Mouse (Mus musculus): Measurements from ENCODE around the gene Sac3d1.
"Not testable (repeated sequence)": the region's sequence is repeated elsewhere in the genome, so short reads cannot be mapped to it uniquely, and the experiment has no call there.

The Sac3d1 gene

GRCm38 (mm10) chr19:6140678-6141393, 22.4 kb upstream of the Sac3d1 start, which contains the start of gene Batf2:
TSS of gene Batf2 (plus strand) at chr19:6140983.
- no peak for TF ChIP-seq CTCF (conservative IDR thresholded peaks at IDR 0.05; ENCODE audit: low read length)
- TF ChIP-seq NANOG (IDR thresholded peaks at IDR 0.05; ENCODE audit: borderline replicate concordance, low read length), result no peak
- no peak for TF ChIP-seq POU5F1 (IDR thresholded peaks at IDR 0.05; ENCODE audit: borderline replicate concordance, low read length)
- Histone ChIP-seq H3K27me3 (ENCODE audit: insufficient read depth, low read length) (no peaks in the 10 kb centered on the region), H3K36me3 (ENCODE audit: insufficient read depth, low read length) (peaks cover 36% of the 10 kb centered on the region), H3K4me3 (replicated peaks; ENCODE audit: low read length) (peak within 1 kb of the TSS; percentile 87), H3K9me3 (ENCODE audit: low read length) (no peaks in the 10 kb centered on the region), H3K4me1 (replicated peaks; ENCODE audit: low read depth, low read length) (peaks cover 36% of the 10 kb centered on the region)

GRCm38 (mm10) chr19:6140374-6140677, 21.9 kb upstream of the Sac3d1 start:
- Histone ChIP-seq H3K9me3 (ENCODE audit: low read length) (no peaks in the 10 kb centered on the region), H3K4me1 (replicated peaks; ENCODE audit: low read depth, low read length) (peaks cover 36% of the 10 kb centered on the region), H3K27me3 (ENCODE audit: insufficient read depth, low read length) (no peaks in the 10 kb centered on the region), H3K4me3 (replicated peaks; ENCODE audit: low read length) (peak overlapping the region; percentile 87), H3K36me3 (ENCODE audit: insufficient read depth, low read length) (peaks cover 41% of the 10 kb centered on the region)
- no peak for TF ChIP-seq CTCF (conservative IDR thresholded peaks at IDR 0.05; ENCODE audit: low read length)
- TF ChIP-seq NANOG (IDR thresholded peaks at IDR 0.05; ENCODE audit: borderline replicate concordance, low read length), result no peak
- TF ChIP-seq POU5F1 (IDR thresholded peaks at IDR 0.05; ENCODE audit: borderline replicate concordance, low read length), result no peak

GRCm38 (mm10) chr19:6139701-6140100, 21.3 kb upstream of the Sac3d1 start:
- Histone ChIP-seq H3K4me3 (replicated peaks; ENCODE audit: low read length) (peak overlapping the region; percentile 87), H3K36me3 (ENCODE audit: insufficient read depth, low read length) (peaks cover 47% of the 10 kb centered on the region), H3K27me3 (ENCODE audit: insufficient read depth, low read length) (no peaks in the 10 kb centered on the region), H3K9me3 (ENCODE audit: low read length) (no peaks in the 10 kb centered on the region), H3K4me1 (replicated peaks; ENCODE audit: low read depth, low read length) (peaks cover 36% of the 10 kb centered on the region)
- no peak for TF ChIP-seq NANOG (IDR thresholded peaks at IDR 0.05; ENCODE audit: borderline replicate concordance, low read length)
- TF ChIP-seq CTCF (conservative IDR thresholded peaks at IDR 0.05; ENCODE audit: low read length), result no peak
- no peak for TF ChIP-seq POU5F1 (IDR thresholded peaks at IDR 0.05; ENCODE audit: borderline replicate concordance, low read length)

GRCm38 (mm10) chr19:6136397-6136796, 17.9 kb upstream of the Sac3d1 start:
- TF ChIP-seq POU5F1 (IDR thresholded peaks at IDR 0.05; ENCODE audit: borderline replicate concordance, low read length) (no peak), CTCF (conservative IDR thresholded peaks at IDR 0.05; ENCODE audit: low read length) (no peak), NANOG (IDR thresholded peaks at IDR 0.05; ENCODE audit: borderline replicate concordance, low read length) (no peak)
- H3K4me1 ChIP-seq (replicated peaks; ENCODE audit: low read depth, low read length), result peaks cover 33% of the 10 kb centered on the region
- H3K4me3 ChIP-seq (replicated peaks; ENCODE audit: low read length), result no peak overlapping the region
- no peaks in the 10 kb centered on the region for H3K9me3 ChIP-seq (ENCODE audit: low read length)
- H3K27me3 ChIP-seq (ENCODE audit: insufficient read depth, low read length), result no peaks in the 10 kb centered on the region
- H3K36me3 ChIP-seq (ENCODE audit: insufficient read depth, low read length), result peaks cover 61% of the 10 kb centered on the region

DNA sequence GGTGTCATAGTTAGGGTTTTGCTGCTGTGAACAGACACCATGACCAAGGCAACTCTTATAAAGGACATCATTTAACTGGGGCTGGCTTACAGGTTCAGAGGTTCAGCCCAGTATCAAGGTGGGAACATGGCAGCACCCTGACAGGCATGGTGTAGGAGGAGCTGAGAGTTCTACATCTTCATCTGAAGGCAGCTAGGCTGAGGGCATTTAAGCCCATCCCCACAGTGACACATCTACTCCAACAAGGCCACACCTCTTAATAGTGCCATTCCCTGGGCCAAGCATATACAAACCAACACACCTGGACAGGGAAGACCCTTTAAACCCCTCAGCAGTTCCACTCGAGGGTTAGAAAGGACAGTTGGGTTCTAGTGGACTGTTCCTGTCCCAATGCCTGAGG, 14.7 kb upstream of the Sac3d1 start:
- not testable (repeated sequence) for H3K9me3 ChIP-seq (ENCODE audit: low read length); H3K4me3 ChIP-seq (replicated peaks; ENCODE audit: low read length); H3K27me3 ChIP-seq (ENCODE audit: insufficient read depth, low read length)
- peaks cover 47% of the 10 kb centered on the region for H3K36me3 ChIP-seq (ENCODE audit: insufficient read depth, low read length)
- H3K4me1 ChIP-seq (replicated peaks; ENCODE audit: low read depth, low read length), result peaks cover 26% of the 10 kb centered on the region

- no peak overlapping the region for H3K4me3 ChIP-seq (replicated peaks; ENCODE audit: low read length)
- no peaks in the 10 kb centered on the region for H3K9me3 ChIP-seq (ENCODE audit: low read length)
- TF ChIP-seq NANOG (IDR thresholded peaks at IDR 0.05; ENCODE audit: borderline replicate concordance, low read length) (no peak), CTCF (conservative IDR thresholded peaks at IDR 0.05; ENCODE audit: low read length) (no peak), POU5F1 (IDR thresholded peaks at IDR 0.05; ENCODE audit: borderline replicate concordance, low read length) (no peak)
- peaks cover 20% of the 10 kb centered on the region for H3K4me1 ChIP-seq (replicated peaks; ENCODE audit: low read depth, low read length)
- no peaks in the 10 kb centered on the region for H3K27me3 ChIP-seq (ENCODE audit: insufficient read depth, low read length)
- peaks cover 40% of the 10 kb centered on the region for H3K36me3 ChIP-seq (ENCODE audit: insufficient read depth, low read length)
Observed at GRCm38 (mm10) chr19:6132171-6132827, 13.8 kb upstream of the Sac3d1 start.

DNA sequence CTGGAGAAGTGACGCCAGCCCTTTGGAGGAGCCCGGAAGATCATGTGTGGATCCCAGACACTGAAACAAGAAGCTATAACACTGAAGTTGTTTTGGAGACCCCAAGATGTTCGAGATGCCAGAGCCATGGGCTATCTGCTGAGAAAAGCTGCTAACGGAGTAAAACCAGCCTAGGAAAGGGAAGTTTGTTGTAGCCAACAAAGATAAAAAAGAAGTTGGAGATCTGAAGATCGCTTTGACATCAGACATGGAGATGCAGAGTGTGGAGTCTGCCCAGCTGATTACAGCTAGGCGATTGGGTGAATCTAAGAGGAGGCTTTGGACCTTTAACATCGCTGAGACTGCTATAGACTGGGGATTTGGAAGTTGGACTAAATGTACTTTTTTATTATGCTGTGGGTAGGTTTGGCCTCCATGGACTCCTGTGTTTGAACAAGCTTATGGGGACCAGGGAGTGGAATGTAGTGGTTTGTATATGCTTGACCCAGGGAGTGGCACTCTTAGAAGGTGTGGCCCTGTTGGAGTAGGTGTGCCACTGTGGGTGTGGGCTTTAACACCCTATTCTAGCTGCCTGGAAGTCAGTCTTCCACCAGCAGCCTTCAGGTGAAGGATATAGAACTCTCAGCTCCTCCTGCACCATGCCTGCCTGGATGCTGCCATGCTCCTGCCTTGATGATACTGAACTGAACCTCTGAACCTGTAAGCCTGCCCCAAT, 12.1 kb upstream of the Sac3d1 start:
- not testable (repeated sequence) for H3K27me3 ChIP-seq (ENCODE audit: insufficient read depth, low read length); H3K4me3 ChIP-seq (replicated peaks; ENCODE audit: low read length); H3K9me3 ChIP-seq (ENCODE audit: low read length)
- Histone ChIP-seq H3K4me1 (replicated peaks; ENCODE audit: low read depth, low read length) (peaks cover 29% of the 10 kb centered on the region), H3K36me3 (ENCODE audit: insufficient read depth, low read length) (peaks cover 22% of the 10 kb centered on the region)

DNA sequence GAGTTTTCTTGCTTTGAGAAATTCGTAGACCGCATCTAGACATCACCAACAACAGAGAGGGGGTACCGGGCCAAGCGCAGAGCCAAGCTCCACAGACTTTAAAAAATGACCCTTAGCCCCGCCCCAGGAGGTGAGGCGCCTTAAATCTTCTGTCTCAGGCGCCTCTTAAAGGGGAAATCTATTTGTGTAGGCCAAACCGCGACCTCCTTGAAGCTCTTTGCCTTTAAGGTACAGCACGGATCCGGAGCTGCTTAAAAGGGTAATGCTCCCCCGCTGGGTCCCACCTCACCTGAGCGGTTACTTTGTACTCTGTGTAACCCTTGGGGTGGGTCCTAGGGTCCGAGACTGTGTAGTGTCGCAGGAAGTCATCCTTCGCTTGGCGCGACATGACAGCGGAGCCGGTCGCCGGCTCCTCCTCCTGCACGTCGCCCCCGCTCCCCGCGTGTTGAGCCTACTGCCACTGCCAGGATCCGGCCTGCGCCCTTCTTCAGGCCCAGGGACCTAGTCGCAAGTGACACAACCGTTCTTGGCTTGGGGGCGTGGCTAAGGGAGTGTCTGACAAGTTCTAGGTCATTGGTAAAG, 9.4 kb upstream of the Sac3d1 start, which contains the start of gene Snx15:
TSS of gene Snx15 (minus strand) at position 545 of the 582 bp plus-strand sequence.
- Histone ChIP-seq H3K4me1 (replicated peaks; ENCODE audit: low read depth, low read length) (peaks cover 37% of the 10 kb centered on the region), H3K27me3 (ENCODE audit: insufficient read depth, low read length) (no peaks in the 10 kb centered on the region), H3K36me3 (ENCODE audit: insufficient read depth, low read length) (no peaks in the 10 kb centered on the region), H3K4me3 (replicated peaks; ENCODE audit: low read length) (peak within 1 kb of the TSS; percentile 82), H3K9me3 (ENCODE audit: low read length) (no peaks in the 10 kb centered on the region)
- TF ChIP-seq CTCF (conservative IDR thresholded peaks at IDR 0.05; ENCODE audit: low read length) (no peak), NANOG (IDR thresholded peaks at IDR 0.05; ENCODE audit: borderline replicate concordance, low read length) (no peak), POU5F1 (IDR thresholded peaks at IDR 0.05; ENCODE audit: borderline replicate concordance, low read length) (no peak)

Measured in E14TG2a.4 (cell line).